Mouse (Mus musculus) 416B (cell line): ENCODE measurements around the gene Ntm.
A peak's percentile ranks its signal among the peaks of the same experiment; 100 is the strongest.

Experiments
- DNase-seq: peaks from one replicate; pipeline ENCODE4 v3.0.0; 2011; ENCODE audit warnings: low read depth

Gene Ntm

GRCm38 (mm10) chr9:29754374-29754773 lies 208.6 kb downstream of the Ntm start:
- DNase-seq: no peak

GRCm38 (mm10) chr9:29751396-29751795 lies 211.5 kb downstream of the Ntm start:
- peak; percentile 4 for DNase-seq

- DNase-seq: no peak
These were observed 212.4 kb downstream of the Ntm start for GRCm38 (mm10) chr9:29750371-29751014.

- no peak for DNase-seq
These were observed 214.9 kb downstream of the Ntm start for GRCm38 (mm10) chr9:29748070-29748469.

GRCm38 (mm10) chr9:29738835-29739526 lies 224.0 kb downstream of the Ntm start:
- DNase-seq: no peak

GRCm38 (mm10) chr9:29736031-29736430 lies 226.9 kb downstream of the Ntm start:
- DNase-seq: no peak

- no peak for DNase-seq
These were observed 230.0 kb downstream of the Ntm start for GRCm38 (mm10) chr9:29732895-29733294.

GRCm38 (mm10) chr9:29731672-29732071 lies 231.3 kb downstream of the Ntm start:
- no peak for DNase-seq

GRCm38 (mm10) chr9:29727540-29728432 lies 235.2 kb downstream of the Ntm start:
- no peak for DNase-seq

- no peak for DNase-seq
These were observed 241.5 kb downstream of the Ntm start for GRCm38 (mm10) chr9:29721461-29721860.

- no peak for DNase-seq
These were observed 246.1 kb downstream of the Ntm start for GRCm38 (mm10) chr9:29716795-29717194.

GRCm38 (mm10) chr9:29698276-29698675 lies 264.7 kb downstream of the Ntm start:
- no peak for DNase-seq

GRCm38 (mm10) chr9:29694151-29694550 lies 268.8 kb downstream of the Ntm start:
- no peak for DNase-seq

- DNase-seq: no peak
These were observed 271.6 kb downstream of the Ntm start for GRCm38 (mm10) chr9:29691186-29691855.

GRCm38 (mm10) chr9:29682224-29682623 lies 280.7 kb downstream of the Ntm start:
- DNase-seq: no peak

GRCm38 (mm10) chr9:29680677-29681076 lies 282.3 kb downstream of the Ntm start:
- DNase-seq: no peak

- no peak for DNase-seq
These were observed 289.0 kb downstream of the Ntm start for GRCm38 (mm10) chr9:29673911-29674310.

- DNase-seq: no peak
These were observed 291.1 kb downstream of the Ntm start for GRCm38 (mm10) chr9:29671861-29672260.

GRCm38 (mm10) chr9:29663286-29663685 lies 299.7 kb downstream of the Ntm start:
- no peak for DNase-seq

GRCm38 (mm10) chr9:29661468-29662145 lies 301.3 kb downstream of the Ntm start:
- DNase-seq: peak; percentile 39

- DNase-seq: no peak
These were observed 302.8 kb downstream of the Ntm start for GRCm38 (mm10) chr9:29660059-29660613.
